In the genomic region with DNA sequence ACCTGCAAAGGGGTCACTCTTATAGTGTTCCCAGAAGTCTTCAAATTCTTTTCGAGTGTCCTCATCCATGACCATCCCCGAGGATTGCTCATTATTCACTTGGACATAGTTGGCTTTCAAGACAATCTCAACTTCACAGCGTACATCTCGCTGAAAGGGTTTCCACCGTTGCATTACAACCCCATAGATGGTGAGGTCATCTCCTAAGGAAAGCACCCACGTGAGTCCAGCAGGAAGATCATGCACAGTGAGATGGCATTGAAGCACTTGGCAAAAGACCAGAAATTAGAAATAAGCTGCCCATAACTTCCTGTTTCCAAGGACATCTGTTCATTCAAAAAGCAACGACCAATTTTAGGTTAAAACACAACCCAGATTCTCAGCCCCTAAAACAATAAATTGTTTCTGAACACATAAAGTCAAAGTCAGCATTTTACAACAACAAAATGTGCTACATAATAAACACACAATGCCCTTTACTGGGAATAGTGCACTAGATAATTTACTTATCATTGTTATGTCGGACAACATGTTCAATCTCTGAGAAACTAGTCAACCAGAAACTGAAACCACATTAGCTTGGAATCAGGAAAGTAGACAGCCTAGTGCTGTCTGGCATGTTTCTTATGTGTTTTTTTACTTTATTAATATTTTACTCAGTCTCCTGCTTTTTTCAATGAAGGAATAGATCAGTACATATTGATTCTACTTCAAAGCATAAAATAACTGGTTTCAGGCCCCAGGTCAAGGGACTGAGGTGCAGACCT, we compare ENCODE assay signal across 15 mouse cellular contexts. TPM values are rescaled to one million over a fixed set of nuclear protein-coding genes. Genes with fewer than 3 reads are reported as not detected.
DNase-seq lines count a peak whose midpoint lies in the region; ATAC-seq lines count a peak whose summit lies in the region.
"Had no signal": no experiment of that assay in that cellular context is flagged by ENCODE, and none has a peak within 500 bp of the region (broad histone marks: within the 10 kb centered on the region; RNA-seq: fewer than 3 reads in every experiment).

No protein-coding gene starts in this region.

- no peak for ATAC-seq in kidney, embryonic 15.5 days (replicated peaks; ENCODE audit: low FRiP score)
- no peak for ATAC-seq in erythroid progenitor cell, adult 5-6 weeks (replicated peaks; ENCODE audit: low FRiP score, poor library complexity, severe bottlenecking)

- H3K9ac ChIP-seq in kidney, embryonic 15.5 days: no peak overlapping the region
- H3K9ac ChIP-seq: heart, embryonic 12.5 days; hindbrain, embryonic 15.5 days had no signal

- no peaks in the 10 kb centered on the region for H3K27me3 ChIP-seq in kidney, embryonic 15.5 days
- H3K27me3 ChIP-seq: heart, embryonic 12.5 days; hindbrain, embryonic 15.5 days had no signal

- intact Hi-C loops in left cerebral cortex, postnatal 36 days (cut with DNase I): no loop called here

- H3K4me3 ChIP-seq in kidney, embryonic 15.5 days (replicated peaks): no peak overlapping the region
- peak overlapping the region; percentile 1; the same call in 1 of the 2 replicates for H3K4me3 ChIP-seq in macrophage (ENCODE audit: inconsistent target)
- H3K4me3 ChIP-seq: heart, embryonic 12.5 days; hindbrain, embryonic 15.5 days had no signal

- no peaks in the 10 kb centered on the region for H3K9me3 ChIP-seq in kidney, embryonic 15.5 days (replicated peaks)
- H3K9me3 ChIP-seq: heart, embryonic 12.5 days; hindbrain, embryonic 15.5 days had no signal

- 81% methylated on average over 8 of the region's 8 CpGs for WGBS in kidney, embryonic 15.5 days
- WGBS in macrophage (ENCODE audit: missing documents): 28% methylated on average over 8 of the region's 8 CpGs

- peaks cover 60% of the 10 kb centered on the region for H3K36me3 ChIP-seq in kidney, embryonic 15.5 days
- peaks cover 20% of the 10 kb centered on the region for H3K36me3 ChIP-seq in macrophage (ENCODE audit: inconsistent target)

- peaks cover 25% of the 10 kb centered on the region; the same call in 1 of the 2 replicates for H3K79me2 ChIP-seq in macrophage (ENCODE audit: inconsistent target)

- H3K4me2 ChIP-seq in kidney, embryonic 15.5 days: no peak overlapping the region
- H3K4me2 ChIP-seq: heart, embryonic 12.5 days; hindbrain, embryonic 15.5 days had no signal

- H3K4me1 ChIP-seq in kidney, embryonic 15.5 days: no peaks in the 10 kb centered on the region
- H3K4me1 ChIP-seq: heart, embryonic 12.5 days; hindbrain, embryonic 15.5 days had no signal

- 0 out of 2 replicates have a peak overlapping the region, but pooled peaks have one; percentile 13 for H3K27ac ChIP-seq in kidney, embryonic 15.5 days
- H3K27ac ChIP-seq in macrophage: peak overlapping the region; percentile 75
- H3K27ac ChIP-seq: hindbrain, embryonic 15.5 days had no signal

- DNase-seq in adrenal gland, adult 2 months: peak; percentile 24
- no peak for DNase-seq in adrenal gland, adult 8-10 months
- DNase-seq in kidney, adult 8-10 months: no peak
- peak; percentile 25 for DNase-seq in A20 (ENCODE audit: low read depth, low spot score)
- DNase-seq in left cerebral cortex, postnatal 36 days (ENCODE audit: low spot score in 2 of 2): no peak
- DNase-seq: cerebellum, adult 9-10 months; embryo, embryonic 11 days; gastrocnemius, postnatal 14 days; midbrain, embryonic 14.5 days; thymus, postnatal 25 days had no signal

RNA-seq across cellular contexts. Expression of gene Mcm9, which starts 14.2 kb away (rescaled TPM):
- total RNA-seq in adrenal gland, adult 2 months (2021): 1 to 10 TPM; 8.9 to 9.1 TPM
- 2.2 and 3.1 TPM in 2 replicates for polyA plus RNA-seq in adrenal gland, adult 2 months (2012; rRNA removed)
- total RNA-seq in adrenal gland, adult 8-10 months (2022): 10 to 100 TPM; 10.3 to 16.2 (median 13.9) TPM
- polyA plus RNA-seq in kidney, embryonic 15.5 days (2015; fragmentation: Nextera tagmentation; extraction: Ambion mirVana): 11.3 and 12.3 TPM in 2 replicates
- 100 to 1,000 TPM in 5 of 26 experiments, 10 to 100 TPM in 21; 28.6 to 110 (median 85.5) TPM for total RNA-seq in macrophage (2018; cell fraction: chromatin; rRNA removed)
- total RNA-seq in macrophage (2018; cell fraction: cytosol; rRNA removed): 10 to 100 TPM in 9 of 26 experiments, 1 to 10 TPM in 17; 5.8 to 15.3 (median 9.2) TPM
- total RNA-seq in macrophage (2018; cell fraction: nucleus; rRNA removed): 10 to 100 TPM; 26.6 to 83.5 (median 51.8) TPM
- 7.0 to 11.3 TPM (median 10.7 TPM) in 3 replicates for polyA plus RNA-seq in macrophage (2018)
- total RNA-seq in left cerebral cortex, postnatal 36 days (2021): 1 to 10 TPM; 5.8 to 6.3 TPM
- total RNA-seq in erythroid progenitor cell, adult 5-6 weeks (2015; ENCODE audit: low replicate concordance): 25.6 and 34.0 TPM in 2 replicates
- total RNA-seq in erythroid progenitor cell, adult 5-6 weeks (2017; ENCODE audit: low replicate concordance): 30.4 and 36.6 TPM in 2 replicates

RNA-seq across cellular contexts. Expression of gene Asf1a, which starts 19.5 kb away (rescaled TPM):
- total RNA-seq in adrenal gland, adult 2 months (2021): 10 to 100 TPM; 26.4 to 36.6 TPM
- 1.8 TPM in 2 replicates for polyA plus RNA-seq in adrenal gland, adult 2 months (2012; rRNA removed)
- total RNA-seq in adrenal gland, adult 8-10 months (2022): 10 to 100 TPM; 27.7 to 33.4 (median 31.0) TPM
- polyA plus RNA-seq in kidney, embryonic 15.5 days (2015; fragmentation: Nextera tagmentation; extraction: Ambion mirVana): 109 and 127 TPM in 2 replicates
- total RNA-seq in macrophage (2018; cell fraction: chromatin; rRNA removed): 10 to 100 TPM in 12 of 26 experiments, 1 to 10 TPM in 14; 3.4 to 25.1 (median 9.5) TPM
- 10 to 100 TPM in 16 of 26 experiments, 1 to 10 TPM in 10; 6.0 to 16.8 (median 10.9) TPM for total RNA-seq in macrophage (2018; cell fraction: cytosol; rRNA removed)
- 10 to 100 TPM in 13 of 26 experiments, 1 to 10 TPM in 13; 1.7 to 16.9 (median 9.6) TPM for total RNA-seq in macrophage (2018; cell fraction: nucleus; rRNA removed)
- polyA plus RNA-seq in macrophage (2018): 8.1 to 13.7 TPM (median 12.4 TPM) in 3 replicates
- 10 to 100 TPM; 16.6 to 21.6 TPM for total RNA-seq in left cerebral cortex, postnatal 36 days (2021)
- total RNA-seq in erythroid progenitor cell, adult 5-6 weeks (2015; ENCODE audit: low replicate concordance): 69.2 and 88.3 TPM in 2 replicates
- 24.5 and 85.2 TPM in 2 replicates for total RNA-seq in erythroid progenitor cell, adult 5-6 weeks (2017; ENCODE audit: low replicate concordance)

Comparison
In these comparisons a context has a peak if more than half of its experiments do, and no peak if none do; other contexts are left out.
1. DNase-seq: peak in adrenal gland, adult 2 months (single experiment) and A20 (single experiment); none in adrenal gland, adult 8-10 months (single experiment), kidney, adult 8-10 months (0 of 2) and left cerebral cortex, postnatal 36 days (0 of 2).